ENCODE assay signal across 7 mouse cellular contexts in genomic region chr9:56159456-56159855, GRCm38 (mm10). TPM values are rescaled to one million over a fixed set of nuclear protein-coding genes. Genes with fewer than 3 reads are reported as not detected.
DNase-seq lines count a peak whose midpoint lies in the region; ATAC-seq lines count a peak whose summit lies in the region.

No protein-coding gene starts in this region.

- no peaks in the 10 kb centered on the region for H3K9me3 ChIP-seq in lung, embryonic 15.5 days
- no peaks in the 10 kb centered on the region for H3K9me3 ChIP-seq in forebrain, embryonic 14.5 days (replicated peaks; ENCODE audit: control insufficient read depth, low read length)
- H3K9me3 ChIP-seq in limb, embryonic 15.5 days = no peaks in the 10 kb centered on the region
- no peaks in the 10 kb centered on the region for H3K9me3 ChIP-seq in stomach, embryonic 16.5 days (replicated peaks; ENCODE audit: control insufficient read depth, low read length)

- H3K4me2 ChIP-seq in lung, embryonic 15.5 days = peak overlapping the region; percentile 59
- H3K4me2 ChIP-seq in forebrain, embryonic 14.5 days (ENCODE audit: low read length) = peak overlapping the region; percentile 68
- peak overlapping the region; percentile 48 for H3K4me2 ChIP-seq in limb, embryonic 15.5 days
- peak overlapping the region; percentile 71 for H3K4me2 ChIP-seq in stomach, embryonic 16.5 days (ENCODE audit: low read depth, low read length)

- no peaks in the 10 kb centered on the region for H3K27me3 ChIP-seq in lung, embryonic 15.5 days
- no peaks in the 10 kb centered on the region for H3K27me3 ChIP-seq in forebrain, embryonic 14.5 days (replicated peaks; ENCODE audit: control insufficient read depth, insufficient read depth, low read length)
- H3K27me3 ChIP-seq in limb, embryonic 15.5 days = no peaks in the 10 kb centered on the region
- no peaks in the 10 kb centered on the region for H3K27me3 ChIP-seq in stomach, embryonic 16.5 days (ENCODE audit: control insufficient read depth, insufficient read depth, low read length)

- no peak for ATAC-seq in lung, embryonic 15.5 days (ENCODE audit: borderline replicate concordance, extremely low read depth, low FRiP score, low TSS enrichment)
- ATAC-seq in forebrain, embryonic 14.5 days = no peak
- ATAC-seq in limb, embryonic 15.5 days (ENCODE audit: insufficient number of reproducible peaks, low FRiP score, low TSS enrichment, low read depth) = no peak
- no peak for ATAC-seq in stomach, embryonic 16.5 days (ENCODE audit: insufficient read depth, low FRiP score)

- DNase-seq in lung, postnatal 10 days = no peak
- DNase-seq in forebrain, embryonic 14.5 days (ENCODE audit: low spot score) = no peak
- DNase-seq in thymus, adult 18-20 months = no peak
- no peak for DNase-seq in natural killer cell, adult 2 months (ENCODE audit: low spot score in 2 of 2)

- H3K9ac ChIP-seq in lung, embryonic 15.5 days = peak overlapping the region; percentile 26
- peak overlapping the region; percentile 99 for H3K9ac ChIP-seq in forebrain, embryonic 14.5 days (ENCODE audit: low read length)
- no peak overlapping the region for H3K9ac ChIP-seq in limb, embryonic 15.5 days
- H3K9ac ChIP-seq in stomach, embryonic 16.5 days (ENCODE audit: low read length) = peak overlapping the region; percentile 36; the same call in 1 of the 2 replicates

- no peak overlapping the region for H3K27ac ChIP-seq in lung, embryonic 15.5 days
- no peak overlapping the region for H3K27ac ChIP-seq in forebrain, embryonic 14.5 days (ENCODE audit: low read depth, low read length)
- H3K27ac ChIP-seq in limb, embryonic 15.5 days = no peak overlapping the region
- no peak overlapping the region for H3K27ac ChIP-seq in stomach, embryonic 16.5 days (ENCODE audit: low read length)

- 5% methylated on average over 2 of the region's 2 CpGs for WGBS in lung, embryonic 15.5 days
- 2% methylated on average over 2 of the region's 2 CpGs for WGBS in forebrain, embryonic 14.5 days
- 7% methylated on average over 2 of the region's 2 CpGs for WGBS in limb, embryonic 15.5 days
- WGBS in stomach, embryonic 16.5 days = 8% methylated on average over 2 of the region's 2 CpGs

- H3K4me1 ChIP-seq in lung, embryonic 15.5 days = peaks cover 37% of the 10 kb centered on the region
- H3K4me1 ChIP-seq in forebrain, embryonic 14.5 days (ENCODE audit: control insufficient read depth, insufficient read depth, low read length) = peaks cover 24% of the 10 kb centered on the region
- H3K4me1 ChIP-seq in limb, embryonic 15.5 days = peaks cover 25% of the 10 kb centered on the region
- peaks cover 26% of the 10 kb centered on the region for H3K4me1 ChIP-seq in stomach, embryonic 16.5 days (ENCODE audit: control insufficient read depth, insufficient read depth, low read length)

- no peaks in the 10 kb centered on the region for H3K36me3 ChIP-seq in lung, embryonic 15.5 days
- no peaks in the 10 kb centered on the region for H3K36me3 ChIP-seq in forebrain, embryonic 14.5 days (ENCODE audit: control insufficient read depth, insufficient read depth, low read length)
- H3K36me3 ChIP-seq in limb, embryonic 15.5 days = no peaks in the 10 kb centered on the region
- no peaks in the 10 kb centered on the region for H3K36me3 ChIP-seq in stomach, embryonic 16.5 days (ENCODE audit: control insufficient read depth, insufficient read depth, low read length)

- peak overlapping the region; percentile 80 for H3K4me3 ChIP-seq in lung, embryonic 15.5 days
- peak overlapping the region; percentile 98 for H3K4me3 ChIP-seq in forebrain, embryonic 14.5 days (ENCODE audit: low read depth, low read length)
- peak overlapping the region; percentile 97 for H3K4me3 ChIP-seq in limb, embryonic 15.5 days
- H3K4me3 ChIP-seq in stomach, embryonic 16.5 days (replicated peaks; ENCODE audit: low read length) = peak overlapping the region; percentile 98

RNA-seq across cellular contexts. Expression of gene Tspan3, which starts 5.8 kb away (rescaled TPM):
- 468 TPM in 2 replicates for polyA plus RNA-seq in lung, embryonic 15.5 days (2015; fragmentation: Nextera tagmentation; extraction: Ambion mirVana)
- polyA plus RNA-seq in forebrain, embryonic 14.5 days (2014; fragmentation: Nextera tagmentation; extraction: Ambion mirVana) = 545 and 577 TPM in 2 replicates
- polyA plus RNA-seq in limb, embryonic 15.5 days (2015; fragmentation: Nextera tagmentation; extraction: Ambion mirVana) = 463 and 504 TPM in 2 replicates
- 399 and 420 TPM in 2 replicates for polyA plus RNA-seq in stomach, embryonic 16.5 days (2015; fragmentation: Nextera tagmentation; extraction: Ambion mirVana)
